Mouse (Mus musculus) gastrocnemius, postnatal 4 days (tissue): ENCODE measurements around the gene Rint1. TPM values are rescaled to one million over a fixed set of nuclear protein-coding genes. Genes with fewer than 3 reads are reported as not detected.

Experiments
- DNase-seq, 2 experiments: peaks; one replicate each; pipeline ENCODE4 v3.0.0; 2021 to 2022; ENCODE audit warnings: low spot score in 2 of 2, mixed read lengths in 2 of 2
- long read RNA-seq, 2 experiments: library from polyadenylated mRNA; stranded (forward); transcript quantifications; one replicate each; pipeline ENCODE4 v2.0.0; 2021
- total RNA-seq, 2 experiments: library from RNA; stranded (reverse); gene quantifications; 2 replicates each; pipeline ENCODE4 v1.2.3; 2021

Gene Rint1
- total RNA-seq = 10 to 100 TPM; 17.4 to 20.8 TPM
- long read RNA-seq, experiment 1, transcript Rint1-201 (15 exons, 3,298 nt) = major isoform, 10 of 14 reads
- long read RNA-seq, experiment 1, partial matches to known transcripts = 0 of 14 reads
- long read RNA-seq, experiment 1, other reads (novel, unspliced or antisense) = 3 of 14 reads
- long read RNA-seq, experiment 2, transcript Rint1-201 (15 exons, 3,298 nt) = major isoform, 13 of 17 reads
- long read RNA-seq, experiment 2, partial matches to known transcripts = 1 of 17 reads
- long read RNA-seq, experiment 2, other reads (novel, unspliced or antisense) = 2 of 17 reads

GRCm38 (mm10) chr5:23787536-23788389, at the start of gene Rint1:
Gene Rint1 (plus strand): TSS chr5:23787711.
- DNase-seq = peak; percentile 94 to 96

GRCm38 (mm10) chr5:23743261-23743660, 44.2 kb upstream of the Rint1 start:
- no peak for DNase-seq

- DNase-seq = no peak
Observed at GRCm38 (mm10) chr5:23749882-23750281, 37.6 kb upstream of the Rint1 start.

- no peak for DNase-seq
Observed at GRCm38 (mm10) chr5:23755591-23755990, 31.9 kb upstream of the Rint1 start.

GRCm38 (mm10) chr5:23756368-23756767, 31.1 kb upstream of the Rint1 start:
- DNase-seq = no peak

- DNase-seq = no peak
Observed at GRCm38 (mm10) chr5:23758633-23759032, 28.9 kb upstream of the Rint1 start.

- DNase-seq = no peak
Observed at GRCm38 (mm10) chr5:23762531-23762930, 25.0 kb upstream of the Rint1 start.

GRCm38 (mm10) chr5:23764557-23764956, 23.0 kb upstream of the Rint1 start:
- DNase-seq = no peak

- DNase-seq = no peak
Observed at GRCm38 (mm10) chr5:23771105-23771504, 16.4 kb upstream of the Rint1 start.

GRCm38 (mm10) chr5:23774186-23774585, 13.3 kb upstream of the Rint1 start:
- DNase-seq = no peak

GRCm38 (mm10) chr5:23780516-23780915, 7.0 kb upstream of the Rint1 start:
- DNase-seq = no peak

- DNase-seq = no peak
Observed at GRCm38 (mm10) chr5:23781172-23781571, 6.3 kb upstream of the Rint1 start.

GRCm38 (mm10) chr5:23782051-23782810, 5.3 kb upstream of the Rint1 start:
- DNase-seq = no peak

GRCm38 (mm10) chr5:23782931-23783877, 4.3 kb upstream of the Rint1 start, which contains the start of gene Pus7:
Gene Pus7 (minus strand): TSS chr5:23783711.
- peak; percentile 75 to 86 for DNase-seq

GRCm38 (mm10) chr5:23788390-23788830, 899 bp downstream of the Rint1 start:
- DNase-seq = no peak

- no peak for DNase-seq
Observed at GRCm38 (mm10) chr5:23789078-23789612, 1.6 kb downstream of the Rint1 start.

GRCm38 (mm10) chr5:23792726-23793125, 5.2 kb downstream of the Rint1 start:
- no peak for DNase-seq

GRCm38 (mm10) chr5:23814841-23815240, 27.3 kb downstream of the Rint1 start:
- no peak for DNase-seq

- DNase-seq = no peak
Observed at GRCm38 (mm10) chr5:23816681-23817080, 29.2 kb downstream of the Rint1 start.

- no peak for DNase-seq
Observed at GRCm38 (mm10) chr5:23822306-23822705, 34.8 kb downstream of the Rint1 start.
